Mouse (Mus musculus): ENCODE data around the gene Olfr221.

Olfr221 gene

GRCm38 (mm10) chr14:52019590-52020340 is 22.5 kb downstream of the Olfr221 start:
- DNase-seq (ENCODE audit: low read depth, low spot score): peak; percentile 94

- peak; percentile 50 for DNase-seq (ENCODE audit: low read depth, low spot score)
Observed at GRCm38 (mm10) chr14:52019051-52019589, 23.1 kb downstream of the Olfr221 start.

- no peak for DNase-seq (ENCODE audit: low read depth, low spot score)
Observed at GRCm38 (mm10) chr14:52018248-52019050, 23.8 kb downstream of the Olfr221 start.

- no peak for DNase-seq (ENCODE audit: low read depth, low spot score)
Observed at GRCm38 (mm10) chr14:52017662-52018061, 24.6 kb downstream of the Olfr221 start.

- DNase-seq (ENCODE audit: low read depth, low spot score): no peak
Observed at GRCm38 (mm10) chr14:52016625-52017405, 25.4 kb downstream of the Olfr221 start.

- no peak for DNase-seq (ENCODE audit: low read depth, low spot score)
Observed at GRCm38 (mm10) chr14:52015445-52016100, 26.7 kb downstream of the Olfr221 start, which contains the start of gene Tmem253. TSS of gene Tmem253 (plus strand) at chr14:52015658.

GRCm38 (mm10) chr14:52014761-52015311 is 27.4 kb downstream of the Olfr221 start:
- peak; percentile 63 for DNase-seq (ENCODE audit: low read depth, low spot score)

- DNase-seq (ENCODE audit: low read depth, low spot score): no peak
Observed at GRCm38 (mm10) chr14:52014271-52014760, 27.9 kb downstream of the Olfr221 start.

- no peak for DNase-seq (ENCODE audit: low read depth, low spot score)
Observed at GRCm38 (mm10) chr14:52013771-52014219, 28.5 kb downstream of the Olfr221 start.

- no peak for DNase-seq (ENCODE audit: low read depth, low spot score)
Observed at GRCm38 (mm10) chr14:52013021-52013610, 29.1 kb downstream of the Olfr221 start.

GRCm38 (mm10) chr14:52012553-52012952 is 29.7 kb downstream of the Olfr221 start:
- DNase-seq (ENCODE audit: low read depth, low spot score): no peak

GRCm38 (mm10) chr14:52012085-52012484 is 30.2 kb downstream of the Olfr221 start:
- DNase-seq (ENCODE audit: low read depth, low spot score): no peak

GRCm38 (mm10) chr14:52011683-52012082 is 30.6 kb downstream of the Olfr221 start:
- DNase-seq (ENCODE audit: low read depth, low spot score): no peak

GRCm38 (mm10) chr14:52010446-52011111 is 31.7 kb downstream of the Olfr221 start:
- peak; percentile 64 for DNase-seq (ENCODE audit: low read depth, low spot score)

GRCm38 (mm10) chr14:52009841-52010240 is 32.4 kb downstream of the Olfr221 start:
- no peak for DNase-seq (ENCODE audit: low read depth, low spot score)

GRCm38 (mm10) chr14:52009361-52009760 is 32.9 kb downstream of the Olfr221 start:
- no peak for DNase-seq (ENCODE audit: low read depth, low spot score)

- DNase-seq (ENCODE audit: low read depth, low spot score): peak; percentile 84
Observed at GRCm38 (mm10) chr14:52008321-52009203, 33.7 kb downstream of the Olfr221 start.

- no peak for DNase-seq (ENCODE audit: low read depth, low spot score)
Observed at GRCm38 (mm10) chr14:52006771-52007170, 35.5 kb downstream of the Olfr221 start.

- no peak for DNase-seq (ENCODE audit: low read depth, low spot score)
Observed at GRCm38 (mm10) chr14:52006241-52006640, 36.0 kb downstream of the Olfr221 start.
